ENCODE assay signal across 19 mouse cellular contexts in the genomic region with DNA sequence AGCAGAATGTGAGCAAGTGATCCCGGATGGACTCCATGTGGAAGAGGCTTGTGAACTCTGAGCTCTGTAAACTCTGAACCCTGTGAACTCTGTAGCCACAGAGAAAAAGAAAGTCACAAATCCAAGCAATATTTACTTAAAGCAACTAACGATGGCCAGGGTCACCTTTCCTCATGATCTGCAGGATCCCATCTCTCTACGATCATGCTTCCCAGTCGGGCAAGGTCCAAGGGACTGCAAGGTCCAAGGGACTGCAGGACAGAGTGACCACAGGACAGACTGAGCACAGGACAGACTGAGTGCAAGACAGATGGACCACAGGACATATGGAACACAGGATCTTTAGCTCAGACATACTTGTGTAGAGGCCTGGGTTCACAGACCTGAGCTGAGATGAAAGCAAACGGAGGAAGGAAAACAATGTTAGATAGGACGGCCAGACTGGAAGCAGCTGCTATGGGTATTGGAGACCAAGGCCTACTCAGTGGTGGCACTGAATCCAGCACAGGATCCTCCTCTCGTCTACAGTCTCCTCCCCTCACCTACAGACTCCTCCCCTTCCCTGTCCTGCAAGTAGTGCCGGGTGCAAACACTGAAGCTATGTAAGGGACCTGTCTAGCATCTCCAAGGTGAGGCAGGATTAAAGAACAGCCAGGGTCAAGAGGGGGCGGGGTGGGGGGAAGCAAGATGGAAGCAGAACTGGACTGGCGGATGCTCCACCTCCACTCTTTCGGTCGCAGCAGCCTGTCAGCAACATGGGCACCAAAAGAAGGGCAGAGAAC.
A peak's percentile ranks its signal among the peaks of the same experiment; 100 is the strongest.
DNase-seq lines count a peak whose midpoint lies in the region; ATAC-seq and TF ChIP-seq lines count a peak whose summit lies in the region.
"Had no signal": no experiment of that assay in that cellular context is flagged by ENCODE, and none has a peak within 500 bp of the region (broad histone marks: within the 10 kb centered on the region; RNA-seq: fewer than 3 reads in every experiment).

No protein-coding gene starts in this region.

- no peak overlapping the region for H3K27ac ChIP-seq in ES-E14 (ENCODE audit: insufficient read depth, low read depth, low read length, poor library complexity, severe bottlenecking)
- no peak overlapping the region for H3K27ac ChIP-seq in liver, embryonic 11.5 days (ENCODE audit: low read depth, low read length)
- H3K27ac ChIP-seq in stomach, postnatal 0 days (replicated peaks) = no peak overlapping the region
- no peak overlapping the region for H3K27ac ChIP-seq in hindbrain, embryonic 16.5 days (ENCODE audit: low read depth, low read length)
- H3K27ac ChIP-seq: forebrain, embryonic 15.5 days; heart, embryonic 13.5 days; hindbrain, embryonic 15.5 days had no signal

- H3K4me2 ChIP-seq in liver, embryonic 11.5 days = no peak overlapping the region
- H3K4me2 ChIP-seq in stomach, postnatal 0 days (replicated peaks; ENCODE audit: low read depth) = no peak overlapping the region
- H3K4me2 ChIP-seq in hindbrain, embryonic 16.5 days (ENCODE audit: low read length) = no peak overlapping the region
- H3K4me2 ChIP-seq: forebrain, embryonic 15.5 days; heart, embryonic 13.5 days; hindbrain, embryonic 15.5 days had no signal

- H3K9ac ChIP-seq in ES-E14 (ENCODE audit: insufficient read depth, low read depth, low read length, poor library complexity, severe bottlenecking) = no peak overlapping the region
- H3K9ac ChIP-seq in liver, embryonic 11.5 days (ENCODE audit: low read depth, low read length) = no peak overlapping the region
- no peak overlapping the region for H3K9ac ChIP-seq in stomach, postnatal 0 days (ENCODE audit: low read length)
- no peak overlapping the region for H3K9ac ChIP-seq in hindbrain, embryonic 16.5 days (ENCODE audit: low read depth, low read length)
- H3K9ac ChIP-seq: forebrain, embryonic 15.5 days; heart, embryonic 13.5 days; hindbrain, embryonic 15.5 days had no signal

- no peaks in the 10 kb centered on the region for H3K27me3 ChIP-seq in liver, embryonic 11.5 days (replicated peaks; ENCODE audit: control insufficient read depth, insufficient read depth, low read length)
- H3K27me3 ChIP-seq in stomach, postnatal 0 days (ENCODE audit: control insufficient read depth, insufficient read depth, low read length) = no peaks in the 10 kb centered on the region
- no peaks in the 10 kb centered on the region for H3K27me3 ChIP-seq in hindbrain, embryonic 16.5 days (replicated peaks; ENCODE audit: control insufficient read depth, insufficient read depth, low read length)
- H3K27me3 ChIP-seq: forebrain, embryonic 15.5 days; heart, embryonic 13.5 days; hindbrain, embryonic 15.5 days; Patski had no signal

- no peaks in the 10 kb centered on the region for H3K36me3 ChIP-seq in ES-E14 (ENCODE audit: control insufficient read depth, insufficient read depth, low read length, poor library complexity, severe bottlenecking)
- H3K36me3 ChIP-seq in liver, embryonic 11.5 days (ENCODE audit: control insufficient read depth, insufficient read depth, low read length) = no peaks in the 10 kb centered on the region
- no peaks in the 10 kb centered on the region for H3K36me3 ChIP-seq in stomach, postnatal 0 days (ENCODE audit: control insufficient read depth, insufficient read depth, low read length)
- H3K36me3 ChIP-seq in hindbrain, embryonic 16.5 days (ENCODE audit: control insufficient read depth, insufficient read depth, low read length) = no peaks in the 10 kb centered on the region
- H3K36me3 ChIP-seq: forebrain, embryonic 15.5 days; heart, embryonic 13.5 days; hindbrain, embryonic 15.5 days had no signal

- 80% methylated on average over 12 of the region's 12 CpGs for WGBS in liver, embryonic 11.5 days
- 87% methylated on average over 12 of the region's 12 CpGs for WGBS in stomach, postnatal 0 days
- WGBS in hindbrain, embryonic 16.5 days = 92% methylated on average over 12 of the region's 12 CpGs

- ATAC-seq in liver, embryonic 11.5 days (replicated peaks; ENCODE audit: low FRiP score) = peak; percentile 23; the same call in 1 of the 2 replicates
- ATAC-seq in stomach, postnatal 0 days (ENCODE audit: low FRiP score, low TSS enrichment) = peak; percentile 15; the same call in 1 of the 2 replicates
- ATAC-seq in hindbrain, embryonic 16.5 days = no peak
- ATAC-seq: forebrain, embryonic 15.5 days; inflammation-experienced regulatory T-cells, adult 6 months; intestine, postnatal 0 days; Patski had no signal

- peak; percentile 73 for DNase-seq in ES-CJ7 (ENCODE audit: low read depth, low spot score)
- DNase-seq in ES-E14 (ENCODE audit: low read depth, low spot score) = peak; percentile 20
- DNase-seq in liver, embryonic 11.5 days (ENCODE audit: low spot score) = no peak
- DNase-seq in stomach, postnatal 0 days (ENCODE audit: low spot score) = no peak
- DNase-seq in layer of hippocampus, adult 11-12 months (ENCODE audit: low spot score) = no peak
- no peak for DNase-seq in urinary bladder, postnatal 14 days (ENCODE audit: low spot score)
- DNase-seq: adrenal gland, postnatal 14 days; cerebellum, adult 11-12 months; cerebellum, adult 9-10 months; cerebellum, postnatal 25 days; gastrocnemius, postnatal 10 days; heart, postnatal 36 days had no signal

- H3K4me3 ChIP-seq in ES-E14 (ENCODE audit: insufficient read depth in 1 of 2, low read depth in 1 of 2, low read length in 2 of 2, poor library complexity in 1 of 2, severe bottlenecking in 1 of 2) = no peak overlapping the region
- no peak overlapping the region for H3K4me3 ChIP-seq in liver, embryonic 11.5 days (ENCODE audit: low read depth, low read length)
- H3K4me3 ChIP-seq in stomach, postnatal 0 days (ENCODE audit: low read depth, low read length) = no peak overlapping the region
- no peak overlapping the region for H3K4me3 ChIP-seq in hindbrain, embryonic 16.5 days (ENCODE audit: low read length)
- H3K4me3 ChIP-seq: forebrain, embryonic 15.5 days; heart, embryonic 13.5 days; hindbrain, embryonic 15.5 days had no signal

- no peak for TF ChIP-seq CTCF in stomach, postnatal 0 days (IDR thresholded peaks at IDR 0.05; ENCODE audit: low read depth)

- no peak for TF ChIP-seq EP300 in stomach, postnatal 0 days (optimal IDR thresholded peaks at IDR 0.05)

- H3K9me3 ChIP-seq in ES-E14 (ENCODE audit: control insufficient read depth, insufficient read depth, low read depth, low read length) = no peaks in the 10 kb centered on the region
- H3K9me3 ChIP-seq in liver, embryonic 11.5 days (ENCODE audit: control insufficient read depth, low read length) = 0 out of 2 replicates have a peak, but pooled peaks cover 5% of the 10 kb centered on the region
- H3K9me3 ChIP-seq in stomach, postnatal 0 days (ENCODE audit: control insufficient read depth, low read length) = 0 out of 2 replicates have a peak, but pooled peaks cover 3% of the 10 kb centered on the region
- H3K9me3 ChIP-seq in hindbrain, embryonic 16.5 days (ENCODE audit: control insufficient read depth, low read length) = peaks cover 2% of the 10 kb centered on the region; the same call in 1 of the 2 replicates
- H3K9me3 ChIP-seq: forebrain, embryonic 15.5 days; hindbrain, embryonic 15.5 days had no signal

- in situ Hi-C loops in ES-E14 (cut with MboI; ENCODE audit: low sequenced_read_pairs in 2 of 2, unreplicated experiment in 2 of 2) = no loop called here

- peaks cover 0 to 3% of the 10 kb centered on the region in 2 experiments; a peak in 2 of 4 replicates for H3K4me1 ChIP-seq in ES-E14 (ENCODE audit: control insufficient read depth in 2 of 2, insufficient read depth in 2 of 2, low read length in 2 of 2, poor library complexity in 1 of 2)
- H3K4me1 ChIP-seq in liver, embryonic 11.5 days (replicated peaks; ENCODE audit: control insufficient read depth, insufficient read depth, low read length) = no peaks in the 10 kb centered on the region
- no peaks in the 10 kb centered on the region for H3K4me1 ChIP-seq in stomach, postnatal 0 days (replicated peaks; ENCODE audit: control insufficient read depth, insufficient read depth)
- no peaks in the 10 kb centered on the region for H3K4me1 ChIP-seq in hindbrain, embryonic 16.5 days (ENCODE audit: control insufficient read depth, insufficient read depth, low read depth, low read length)
- H3K4me1 ChIP-seq: forebrain, embryonic 15.5 days; heart, embryonic 13.5 days; hindbrain, embryonic 15.5 days had no signal

TF ChIP-seq in ES-E14, 5 proteins besides CTCF, POLR2A, EP300 and RAD21:
- TF ChIP-seq CHD2 (IDR thresholded peaks at IDR 0.05; ENCODE audit: low read depth, low read length) = no peak
- no peak for TF ChIP-seq MAFK (IDR thresholded peaks at IDR 0.05; ENCODE audit: insufficient read depth, low read depth, low read length)
- TF ChIP-seq ZC3H11A (IDR thresholded peaks at IDR 0.05; ENCODE audit: borderline replicate concordance, low read depth, low read length) = no peak
- TF ChIP-seq HCFC1 (IDR thresholded peaks at IDR 0.05; ENCODE audit: borderline replicate concordance, insufficient read depth, low read length) = no peak
- TF ChIP-seq ZNF384 (IDR thresholded peaks at IDR 0.05; ENCODE audit: low read depth, low read length) = no peak

Comparison
In these comparisons a context has a peak if more than half of its experiments do, and no peak if none do; other contexts are left out.
1. DNase-seq: peak in ES-CJ7 (single experiment) and ES-E14 (single experiment); none in liver, embryonic 11.5 days (single experiment), stomach, postnatal 0 days (single experiment), layer of hippocampus, adult 11-12 months (single experiment) and urinary bladder, postnatal 14 days (single experiment).